Comparison of ENCODE assay signal across 8 mouse cellular contexts in the genomic region with DNA sequence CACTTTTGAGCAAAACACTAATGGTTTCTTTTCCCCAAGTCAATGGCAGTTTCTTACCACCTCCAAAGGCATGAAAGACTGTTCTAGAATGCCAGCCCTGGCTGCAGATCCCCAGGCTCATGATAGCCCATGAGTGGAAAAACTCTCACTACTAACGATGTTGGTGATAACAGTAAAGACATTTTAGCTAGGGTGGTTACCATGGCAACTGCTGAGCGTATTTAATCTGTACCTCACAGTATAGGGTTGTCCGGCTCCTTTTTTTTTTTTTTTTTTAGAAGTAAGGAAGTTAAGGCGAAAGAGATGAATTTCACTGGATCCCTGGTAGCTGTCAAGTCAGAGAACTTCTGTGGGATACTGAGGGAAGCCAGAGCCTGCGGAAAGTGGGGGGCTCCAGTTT.
DNase-seq lines count a peak whose midpoint lies in the region; ATAC-seq and TF ChIP-seq lines count a peak whose summit lies in the region.

No protein-coding gene starts in this region.

- H3K36me3 ChIP-seq in heart, embryonic 12.5 days: no peaks in the 10 kb centered on the region
- no peaks in the 10 kb centered on the region for H3K36me3 ChIP-seq in heart, postnatal 0 days (replicated peaks; ENCODE audit: control insufficient read depth, insufficient read depth, low read length)
- H3K36me3 ChIP-seq in stomach, embryonic 16.5 days (ENCODE audit: control insufficient read depth, insufficient read depth, low read length): no peaks in the 10 kb centered on the region

- no peak overlapping the region for H3K4me2 ChIP-seq in heart, embryonic 12.5 days
- H3K4me2 ChIP-seq in heart, postnatal 0 days (ENCODE audit: low read depth, low read length): no peak overlapping the region
- H3K4me2 ChIP-seq in stomach, embryonic 16.5 days (ENCODE audit: low read depth, low read length): no peak overlapping the region

- H3K9me3 ChIP-seq in heart, embryonic 12.5 days (replicated peaks): no peaks in the 10 kb centered on the region
- H3K9me3 ChIP-seq in heart, postnatal 0 days (replicated peaks; ENCODE audit: control insufficient read depth, low read length): no peaks in the 10 kb centered on the region
- H3K9me3 ChIP-seq in stomach, embryonic 16.5 days (replicated peaks; ENCODE audit: control insufficient read depth, low read length): no peaks in the 10 kb centered on the region

- no peak overlapping the region for H3K9ac ChIP-seq in heart, embryonic 12.5 days
- H3K9ac ChIP-seq in heart, postnatal 0 days (replicated peaks; ENCODE audit: low read depth, low read length): no peak overlapping the region
- no peak overlapping the region for H3K9ac ChIP-seq in stomach, embryonic 16.5 days (ENCODE audit: low read length)

- H3K4me3 ChIP-seq in heart, embryonic 12.5 days: no peak overlapping the region
- H3K4me3 ChIP-seq in heart, postnatal 0 days (ENCODE audit: low read depth, low read length): no peak overlapping the region
- no peak overlapping the region for H3K4me3 ChIP-seq in stomach, embryonic 16.5 days (replicated peaks; ENCODE audit: low read length)

- WGBS in heart, embryonic 12.5 days: 37% methylated on average over 5 of the region's 5 CpGs
- WGBS in heart, postnatal 0 days: 50% methylated on average over 5 of the region's 5 CpGs
- WGBS in stomach, embryonic 16.5 days: 24% methylated on average over 5 of the region's 5 CpGs

- intact Hi-C loops in heart, postnatal 36 days (cut with DNase I): loop anchor here (2.0 kb wide), 1 partner anchor 123 kb away; a partner anchor contains a TSS

- H3K4me1 ChIP-seq in heart, embryonic 12.5 days (replicated peaks): peaks cover 31% of the 10 kb centered on the region
- peaks cover 29% of the 10 kb centered on the region for H3K4me1 ChIP-seq in heart, postnatal 0 days (ENCODE audit: control insufficient read depth, insufficient read depth)
- H3K4me1 ChIP-seq in stomach, embryonic 16.5 days (ENCODE audit: control insufficient read depth, insufficient read depth, low read length): peaks cover 18% of the 10 kb centered on the region

- TF ChIP-seq EP300 in heart, postnatal 0 days (IDR thresholded peaks at IDR 0.05; ENCODE audit: low read depth): no peak

- no peak for DNase-seq in heart, postnatal 36 days
- peak; percentile 52 to 61 for DNase-seq in right cerebral cortex, postnatal 10 days (ENCODE audit: low spot score in 2 of 2)
- DNase-seq in right cerebral cortex, adult 2 months (ENCODE audit: low spot score in 2 of 2): no peak
- DNase-seq in heart, postnatal 0 days (ENCODE audit: low spot score): no peak
- DNase-seq in adipocyte (ENCODE audit: low spot score): no peak
- no peak for DNase-seq in ovary, postnatal 14 days (ENCODE audit: low spot score)

- no peak for TF ChIP-seq CTCF in heart, postnatal 0 days (IDR thresholded peaks at IDR 0.05; ENCODE audit: low read depth)

- ATAC-seq in heart, embryonic 12.5 days (ENCODE audit: insufficient number of reproducible peaks, low FRiP score): peak; percentile 19; the same call in 1 of the 2 replicates
- no peak for ATAC-seq in heart, postnatal 0 days (ENCODE audit: insufficient read depth, low read depth)
- peak; percentile 16; the same call in 1 of the 2 replicates for ATAC-seq in stomach, embryonic 16.5 days (ENCODE audit: insufficient read depth, low FRiP score)

- H3K27ac ChIP-seq in heart, embryonic 12.5 days (ENCODE audit: poor library complexity, severe bottlenecking): peak overlapping the region; percentile 83
- H3K27ac ChIP-seq in heart, postnatal 0 days (ENCODE audit: low read depth): peak overlapping the region; percentile 94
- no peak overlapping the region for H3K27ac ChIP-seq in stomach, embryonic 16.5 days (ENCODE audit: low read length)

- H3K27me3 ChIP-seq in heart, embryonic 12.5 days (replicated peaks): 0 out of 2 replicates have a peak, but pooled peaks cover 6% of the 10 kb centered on the region
- no peaks in the 10 kb centered on the region for H3K27me3 ChIP-seq in heart, postnatal 0 days (ENCODE audit: control insufficient read depth, insufficient read depth, low read length)
- no peaks in the 10 kb centered on the region for H3K27me3 ChIP-seq in stomach, embryonic 16.5 days (ENCODE audit: control insufficient read depth, insufficient read depth, low read length)

Comparison
In these comparisons a context has a peak if more than half of its experiments do, and no peak if none do; other contexts are left out.
1. DNase-seq: peak in right cerebral cortex, postnatal 10 days (2 of 2); none in heart, postnatal 36 days (0 of 2), right cerebral cortex, adult 2 months (0 of 2), heart, postnatal 0 days (single experiment), adipocyte (single experiment) and ovary, postnatal 14 days (single experiment).